Mouse (Mus musculus) hindbrain, embryonic 15.5 days (tissue): ENCODE measurements around the gene Ormdl1. TPM values are rescaled to one million over a fixed set of nuclear protein-coding genes. Genes with fewer than 3 reads are reported as not detected.
"Not testable (repeated sequence)": the region's sequence is repeated elsewhere in the genome, so short reads cannot be mapped to it uniquely, and the experiment has no call there.

ENCODE experiments used
- ATAC-seq: fragments of 200-750 bp; cut with Nextera tagmentation; 2 replicates; pipeline ENCODE4 v1.8.0; 2017; ENCODE audit warnings: low read depth, moderate number of reproducible peaks, moderate TSS enrichment; ENCODE audit not compliant: low FRiP score
- H3K27ac ChIP-seq: fragments of 300-500 bp; sonication (generic); replicated peaks from 2 replicates; pipeline ENCODE4 v1.5.1; 2015; ENCODE audit warnings: mild to moderate bottlenecking, inconsistent platforms
- H3K27me3 ChIP-seq: fragments of 300-500 bp; sonication (generic); 2 replicates; pipeline ENCODE4 v1.6.1; 2015; ENCODE audit warnings: control low read depth, inconsistent platforms
- H3K36me3 ChIP-seq: fragments of 300-500 bp; sonication (generic); 2 replicates; pipeline ENCODE4 v1.6.1; 2015; ENCODE audit warnings: control low read depth, inconsistent platforms
- H3K4me1 ChIP-seq: fragments of 300-500 bp; sonication (generic); replicated peaks from 2 replicates; pipeline ENCODE4 v1.6.1; 2015; ENCODE audit warnings: control low read depth, inconsistent platforms
- H3K4me2 ChIP-seq: fragments of 300-500 bp; sonication (generic); 2 replicates; pipeline ENCODE4 v1.6.1; 2015; ENCODE audit warnings: moderate library complexity, mild to moderate bottlenecking, inconsistent platforms
- H3K4me3 ChIP-seq: fragments of 300-500 bp; sonication (generic); 2 replicates; pipeline ENCODE4 v1.5.1; 2015; ENCODE audit warnings: mild to moderate bottlenecking, inconsistent platforms
- H3K9ac ChIP-seq: fragments of 300-500 bp; sonication (generic); 2 replicates; pipeline ENCODE4 v1.6.1; 2015; ENCODE audit warnings: inconsistent platforms
- H3K9me3 ChIP-seq: fragments of 300-500 bp; sonication (generic); 2 replicates; pipeline ENCODE4 v1.6.1; 2016; ENCODE audit warnings: control low read depth, inconsistent platforms
- WGBS: fragments of 180-500 bp; shearing (Covaris S2); methylation state at CpG from one replicate; pipeline ENCODE4 v1.1.7; 2015; 5-methylcytosine and 5-hydroxymethylcytosine counted together
- polyA plus RNA-seq: library from polyadenylated mRNA; unstranded; fragments of >200 nt; fragmentation: Nextera tagmentation; extraction: Ambion mirVana; gene quantifications from 2 replicates; pipeline ENCODE4 v1.2.1, GENCODE M21; 2015

Gene Ormdl1
- polyA plus RNA-seq = 50.4 and 51.8 TPM in 2 replicates

- ATAC-seq = peak; percentile 100
- Histone ChIP-seq H3K9me3 (no peaks in the 10 kb centered on the region), H3K27me3 (no peaks in the 10 kb centered on the region), H3K9ac (peak within 1 kb of the TSS; percentile 66), H3K4me3 (peak within 1 kb of the TSS; percentile 65), H3K4me2 (peak within 1 kb of the TSS; percentile 62), H3K36me3 (no peaks in the 10 kb centered on the region), H3K4me1 (peaks cover 11% of the 10 kb centered on the region), H3K27ac (peak within 1 kb of the TSS; percentile 77)
- WGBS = under 1% methylated on average over 66 of the region's 66 CpGs
These were observed at the start of gene Ormdl1, which contains the start of the genes Pms1 and Gm28778 for GRCm38 (mm10) chr1:53296581-53297383. TSS of gene Ormdl1 (plus strand) at chr1:53297095. TSS of gene Pms1 (minus strand) at chr1:53297018. TSS of gene Gm28778 (plus strand) at chr1:53297111.

- H3K36me3 ChIP-seq, H3K4me3 ChIP-seq, H3K9me3 ChIP-seq, H3K27ac ChIP-seq, H3K9ac ChIP-seq, ATAC-seq, H3K27me3 ChIP-seq, H3K4me2 ChIP-seq, H3K4me1 ChIP-seq: not testable (repeated sequence)
These were observed 31.8 kb upstream of the Ormdl1 start for GRCm38 (mm10) chr1:53264958-53265612.

DNA sequence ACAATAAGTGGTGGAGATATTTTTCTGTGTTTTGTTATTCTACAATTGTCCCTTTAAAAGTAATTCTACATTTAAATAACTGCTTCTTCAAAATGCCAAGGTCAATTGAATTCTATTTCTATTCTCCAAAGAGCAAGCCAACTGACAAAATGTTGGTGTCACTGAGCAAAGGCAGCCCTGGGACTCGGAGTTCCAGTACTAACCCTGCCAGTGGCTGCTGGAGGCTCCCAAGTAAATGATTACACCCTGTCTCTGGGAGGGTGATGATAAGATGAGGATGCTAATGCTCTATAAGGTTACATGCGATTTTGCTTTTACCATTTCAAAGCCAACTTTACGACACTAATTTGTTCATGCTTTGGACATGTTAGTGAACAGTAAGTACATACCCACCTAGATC, 27.0 kb upstream of the Ormdl1 start:
- no peaks in the 10 kb centered on the region for H3K9me3 ChIP-seq
- no peak overlapping the region for H3K9ac ChIP-seq
- no peak for ATAC-seq
- no peak overlapping the region for H3K4me2 ChIP-seq
- no peaks in the 10 kb centered on the region for H3K27me3 ChIP-seq
- H3K4me1 ChIP-seq = no peaks in the 10 kb centered on the region
- WGBS = 92% methylated on average over 3 of the region's 3 CpGs
- no peak overlapping the region for H3K4me3 ChIP-seq
- H3K36me3 ChIP-seq = 0 out of 2 replicates have a peak, but pooled peaks cover 4% of the 10 kb centered on the region
- H3K27ac ChIP-seq = no peak overlapping the region

- Histone ChIP-seq H3K27me3 (no peaks in the 10 kb centered on the region), H3K36me3 (no peaks in the 10 kb centered on the region), H3K4me3 (no peak overlapping the region), H3K9ac (no peak overlapping the region), H3K9me3 (no peaks in the 10 kb centered on the region), H3K4me2 (no peak overlapping the region), H3K4me1 (no peaks in the 10 kb centered on the region), H3K27ac (no peak overlapping the region)
- no peak for ATAC-seq
These were observed 24.2 kb upstream of the Ormdl1 start for GRCm38 (mm10) chr1:53272646-53273045.

GRCm38 (mm10) chr1:53291197-53291596, 5.7 kb upstream of the Ormdl1 start:
- H3K4me1 ChIP-seq = peaks cover 4% of the 10 kb centered on the region; the same call in 1 of the 2 replicates
- no peak overlapping the region for H3K4me3 ChIP-seq
- no peaks in the 10 kb centered on the region for H3K36me3 ChIP-seq
- H3K27ac ChIP-seq = no peak overlapping the region
- no peaks in the 10 kb centered on the region for H3K9me3 ChIP-seq
- H3K27me3 ChIP-seq = no peaks in the 10 kb centered on the region
- H3K4me2 ChIP-seq = no peak overlapping the region
- ATAC-seq = no peak
- 87% methylated on average over 3 of the region's 3 CpGs for WGBS
- no peak overlapping the region for H3K9ac ChIP-seq

DNA sequence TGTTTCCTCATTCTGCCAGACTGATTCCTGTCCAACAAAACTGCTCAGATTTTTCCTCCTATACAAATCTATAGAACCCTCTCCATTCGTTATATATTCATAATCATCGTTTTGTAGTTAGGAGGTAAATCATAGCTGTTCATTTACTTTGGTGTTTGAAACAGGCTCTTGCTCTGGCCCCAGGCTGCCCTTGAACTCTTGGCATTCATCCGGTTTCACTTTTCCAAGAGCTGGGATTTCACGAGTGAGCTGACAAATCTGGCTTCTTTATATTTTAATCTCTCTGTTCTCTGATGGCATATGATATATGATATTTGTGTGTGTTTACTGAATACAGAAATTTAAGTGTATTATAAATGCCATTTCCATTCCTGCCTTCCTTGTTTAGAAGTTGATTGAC, 3.6 kb downstream of the Ormdl1 start:
- ATAC-seq = no peak
- WGBS = 91% methylated on average over 4 of the region's 4 CpGs

GRCm38 (mm10) chr1:53312989-53313967, 16.4 kb downstream of the Ormdl1 start, which contains the start of gene Osgepl1:
TSS of gene Osgepl1 (plus strand) at chr1:53313624.
- peak within 1 kb of the TSS; percentile 59 for H3K4me2 ChIP-seq
- WGBS = 3% methylated on average over 27 of the region's 27 CpGs

More for the DNA sequence above, 3.6 kb downstream of the Ormdl1 start:
- H3K4me3 ChIP-seq = no peak overlapping the region
- no peak overlapping the region for H3K27ac ChIP-seq
- H3K4me2 ChIP-seq = no peak overlapping the region
- peaks cover 2% of the 10 kb centered on the region; the same call in 1 of the 2 replicates for H3K36me3 ChIP-seq
- peaks cover 11% of the 10 kb centered on the region for H3K4me1 ChIP-seq
- H3K27me3 ChIP-seq = no peaks in the 10 kb centered on the region
- H3K9ac ChIP-seq = no peak overlapping the region
- no peaks in the 10 kb centered on the region for H3K9me3 ChIP-seq

DNA sequence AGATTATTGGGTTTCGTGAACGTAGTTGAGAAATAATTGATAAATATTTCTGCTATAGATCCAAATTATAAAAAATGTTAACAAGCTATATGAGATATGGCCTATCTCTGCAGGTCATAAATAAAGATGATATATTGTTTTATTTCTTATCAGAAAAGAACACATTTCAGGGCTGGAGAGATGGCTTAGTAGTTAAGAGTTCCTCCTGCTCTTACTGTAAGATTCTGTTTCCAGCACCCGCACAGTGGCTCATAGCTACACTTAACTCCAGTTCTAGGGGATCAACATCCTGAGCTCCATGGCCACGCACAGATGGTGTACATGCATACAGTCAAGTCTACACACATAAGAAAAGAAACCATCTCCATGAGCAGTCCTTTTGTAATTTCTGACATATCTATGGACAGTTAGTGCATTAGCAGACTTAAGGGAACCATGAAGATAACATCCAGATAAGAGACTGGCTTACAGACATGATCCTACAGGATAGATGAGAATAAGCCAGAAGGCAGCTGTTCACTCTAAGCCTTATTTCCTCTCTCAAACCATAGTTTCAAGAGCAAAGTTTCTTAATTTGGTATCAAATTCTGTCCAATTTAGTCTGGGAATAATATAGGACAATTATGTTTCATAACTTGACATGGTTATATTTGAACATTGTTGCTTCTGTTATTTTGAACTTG, 24.9 kb downstream of the Ormdl1 start:
- no peak for ATAC-seq
- no peak overlapping the region for H3K27ac ChIP-seq
- H3K27me3 ChIP-seq = no peaks in the 10 kb centered on the region
- H3K36me3 ChIP-seq = peaks cover 22% of the 10 kb centered on the region
- 96% methylated on average over 4 of the region's 4 CpGs for WGBS
- no peak overlapping the region for H3K9ac ChIP-seq
- no peaks in the 10 kb centered on the region for H3K4me1 ChIP-seq
- no peak overlapping the region for H3K4me3 ChIP-seq
- no peak overlapping the region for H3K4me2 ChIP-seq
- no peaks in the 10 kb centered on the region for H3K9me3 ChIP-seq

More at GRCm38 (mm10) chr1:53312989-53313967, 16.4 kb downstream of the Ormdl1 start, which contains the start of gene Osgepl1:
- Histone ChIP-seq H3K4me1 (peaks cover 15% of the 10 kb centered on the region), H3K9ac (peak within 1 kb of the TSS; percentile 78), H3K4me3 (peak within 1 kb of the TSS; percentile 84), H3K27ac (peak within 1 kb of the TSS; percentile 89), H3K27me3 (no peaks in the 10 kb centered on the region), H3K36me3 (peaks cover 11% of the 10 kb centered on the region), H3K9me3 (no peaks in the 10 kb centered on the region)
- peak; percentile 99 for ATAC-seq

- Histone ChIP-seq H3K36me3 (peaks cover 17% of the 10 kb centered on the region), H3K27ac (no peak overlapping the region), H3K4me3 (no peak overlapping the region), H3K4me2 (no peak overlapping the region), H3K4me1 (no peaks in the 10 kb centered on the region), H3K27me3 (no peaks in the 10 kb centered on the region), H3K9me3 (no peaks in the 10 kb centered on the region), H3K9ac (no peak overlapping the region)
- no peak for ATAC-seq
- whole genome bisulfite sequencing = 96% methylated on average over 5 of the region's 5 CpGs
These were observed 26.4 kb downstream of the Ormdl1 start for GRCm38 (mm10) chr1:53323254-53323653.

- ATAC-seq = no peak
- Histone ChIP-seq H3K36me3 (peaks cover 14% of the 10 kb centered on the region; the same call in 1 of the 2 replicates), H3K4me1 (no peaks in the 10 kb centered on the region), H3K9ac (no peak overlapping the region), H3K27me3 (no peaks in the 10 kb centered on the region), H3K9me3 (no peaks in the 10 kb centered on the region), H3K4me3 (no peak overlapping the region), H3K4me2 (no peak overlapping the region), H3K27ac (no peak overlapping the region)
- 98% methylated on average over 1 of the region's 1 CpGs for WGBS
These were observed 27.4 kb downstream of the Ormdl1 start for GRCm38 (mm10) chr1:53324277-53324676.
